In genomic region chr10:23571013-23571412, GRCm38 (mm10) we compare ENCODE assay signal across 26 mouse cellular contexts.
DNase-seq lines count a peak whose midpoint lies in the region; ATAC-seq and TF ChIP-seq lines count a peak whose summit lies in the region.
"Had no signal": no experiment of that assay in that cellular context is flagged by ENCODE, and none has a peak within 500 bp of the region (broad histone marks: within the 10 kb centered on the region; RNA-seq: fewer than 3 reads in every experiment).

No protein-coding gene starts in this region.

- no peak overlapping the region for H3K27ac ChIP-seq in kidney, adult 2 months (ENCODE audit: insufficient read depth, low read depth, low read length)
- H3K27ac ChIP-seq in kidney, embryonic 14.5 days (ENCODE audit: low read depth, low read length) = no peak overlapping the region
- no peak overlapping the region for H3K27ac ChIP-seq in liver, postnatal 0 days (ENCODE audit: low read depth)
- H3K27ac ChIP-seq: embryonic facial prominence, embryonic 15.5 days; gastrocnemius, adult 2 months; heart, embryonic 10.5 days; hindbrain, embryonic 12.5 days had no signal

- WGBS in kidney, adult 2 months = 69% methylated on average over 4 of the region's 4 CpGs
- WGBS in kidney, embryonic 14.5 days = 86% methylated on average over 4 of the region's 4 CpGs
- WGBS in liver, postnatal 0 days (ENCODE audit: insufficient replicate concordance) = 68% methylated on average over 4 of the region's 4 CpGs

- no peak for TF ChIP-seq EP300 in liver, postnatal 0 days (IDR thresholded peaks at IDR 0.05; ENCODE audit: low read depth)

- no peak overlapping the region for H3K4me3 ChIP-seq in kidney, adult 2 months (ENCODE audit: insufficient read depth, low read depth, low read length)
- no peak overlapping the region for H3K4me3 ChIP-seq in kidney, embryonic 14.5 days (ENCODE audit: low read length)
- no peak overlapping the region for H3K4me3 ChIP-seq in liver, postnatal 0 days (ENCODE audit: low read depth, low read length)
- H3K4me3 ChIP-seq: embryonic facial prominence, embryonic 15.5 days; gastrocnemius, adult 2 months; heart, embryonic 10.5 days; hindbrain, embryonic 12.5 days had no signal

- TF ChIP-seq POLR2A in kidney, adult 2 months (IDR thresholded peaks at IDR 0.05; ENCODE audit: low read depth, low read length) = no peak

- peak; percentile 32 for DNase-seq in kidney, adult 2 months
- peak; percentile 91 for DNase-seq in 3T3-L1 (ENCODE audit: low read depth, low spot score)
- peak; percentile 84 for DNase-seq in Muller cell, postnatal 12 days (ENCODE audit: inconsistent ontology term)
- DNase-seq in fibroblast of lung, adult 2 months (ENCODE audit: low read depth) = peak; percentile 61
- DNase-seq in liver, postnatal 0 days = no peak
- no peak for DNase-seq in layer of hippocampus, postnatal 25 days (ENCODE audit: extremely low spot score in 1 of 2, low spot score in 1 of 2)
- no peak for DNase-seq in ovary, postnatal 36 days (ENCODE audit: low spot score)
- DNase-seq: adrenal gland, adult 2 months; adrenal gland, postnatal 25 days; cerebellum, adult 2 months; cerebellum, postnatal 14 days; embryo, embryonic 11 days; gastrocnemius, adult 2 months; gastrocnemius, postnatal 36 days; heart, adult 18-20 months; heart, postnatal 10 days; heart, postnatal 4 days had no signal

- H3K9me3 ChIP-seq in kidney, embryonic 14.5 days (ENCODE audit: control insufficient read depth, low read length) = no peaks in the 10 kb centered on the region
- no peaks in the 10 kb centered on the region for H3K9me3 ChIP-seq in liver, postnatal 0 days (ENCODE audit: low read length)
- H3K9me3 ChIP-seq: embryonic facial prominence, embryonic 15.5 days; G1E; heart, embryonic 10.5 days; hindbrain, embryonic 12.5 days had no signal

- H3K4me2 ChIP-seq in kidney, embryonic 14.5 days (replicated peaks; ENCODE audit: low read depth, low read length) = no peak overlapping the region
- H3K4me2 ChIP-seq in liver, postnatal 0 days (ENCODE audit: low read depth, low read length) = no peak overlapping the region
- H3K4me2 ChIP-seq: embryonic facial prominence, embryonic 15.5 days; hindbrain, embryonic 12.5 days had no signal

- H3K27me3 ChIP-seq in kidney, adult 2 months (replicated peaks; ENCODE audit: control insufficient read depth, insufficient read depth, low read length) = no peaks in the 10 kb centered on the region
- no peaks in the 10 kb centered on the region for H3K27me3 ChIP-seq in kidney, embryonic 14.5 days (ENCODE audit: control insufficient read depth, insufficient read depth, low read length)
- H3K27me3 ChIP-seq in liver, postnatal 0 days (ENCODE audit: insufficient read depth, low read length) = no peaks in the 10 kb centered on the region
- H3K27me3 ChIP-seq: embryonic facial prominence, embryonic 15.5 days; hindbrain, embryonic 12.5 days had no signal

- H3K9ac ChIP-seq in kidney, embryonic 14.5 days (ENCODE audit: low read depth, low read length) = no peak overlapping the region
- no peak overlapping the region for H3K9ac ChIP-seq in liver, postnatal 0 days (replicated peaks)
- H3K9ac ChIP-seq: embryonic facial prominence, embryonic 15.5 days; hindbrain, embryonic 12.5 days had no signal

- no peak for ATAC-seq in kidney, embryonic 14.5 days (ENCODE audit: low FRiP score, low TSS enrichment)
- ATAC-seq in liver, postnatal 0 days = no peak
- ATAC-seq: CD4-positive, CD25-positive, alpha-beta regulatory T cell, adult 4 months; forebrain, embryonic 14.5 days; hindbrain, embryonic 16.5 days; inflammation-experienced regulatory T-cells, adult 6 months had no signal

- no peak for TF ChIP-seq CTCF in kidney, adult 2 months (conservative IDR thresholded peaks at IDR 0.05; ENCODE audit: insufficient read depth, insufficient read length, low read depth, low read length)
- TF ChIP-seq CTCF in liver, postnatal 0 days (IDR thresholded peaks at IDR 0.05; ENCODE audit: low read depth) = no peak

- H3K4me1 ChIP-seq in kidney, adult 2 months (ENCODE audit: control insufficient read depth, insufficient read depth, low read length) = no peaks in the 10 kb centered on the region
- H3K4me1 ChIP-seq in kidney, embryonic 14.5 days (ENCODE audit: control insufficient read depth, insufficient read depth, low read length) = no peaks in the 10 kb centered on the region
- H3K4me1 ChIP-seq in liver, postnatal 0 days (ENCODE audit: insufficient read depth) = no peaks in the 10 kb centered on the region
- H3K4me1 ChIP-seq: embryonic facial prominence, embryonic 15.5 days; heart, embryonic 10.5 days; hindbrain, embryonic 12.5 days had no signal

- H3K36me3 ChIP-seq in kidney, adult 2 months (ENCODE audit: control insufficient read depth, insufficient read depth, low read length) = no peaks in the 10 kb centered on the region
- H3K36me3 ChIP-seq in kidney, embryonic 14.5 days (ENCODE audit: control insufficient read depth, insufficient read depth, low read length) = no peaks in the 10 kb centered on the region
- H3K36me3 ChIP-seq in liver, postnatal 0 days (replicated peaks; ENCODE audit: insufficient read depth, low read length) = no peaks in the 10 kb centered on the region
- H3K36me3 ChIP-seq: embryonic facial prominence, embryonic 15.5 days; G1E; heart, embryonic 10.5 days; hindbrain, embryonic 12.5 days had no signal

Comparison
In these comparisons a context has a peak if more than half of its experiments do, and no peak if none do; other contexts are left out.
1. DNase-seq: peak in kidney, adult 2 months (single experiment), 3T3-L1 (single experiment), Muller cell, postnatal 12 days (single experiment) and fibroblast of lung, adult 2 months (single experiment); none in liver, postnatal 0 days (single experiment), layer of hippocampus, postnatal 25 days (0 of 2) and ovary, postnatal 36 days (single experiment).